Mouse (Mus musculus) hindbrain, embryonic 13.5 days (tissue): Measurements from ENCODE around the gene Ccdc136. TPM values are rescaled to one million over a fixed set of nuclear protein-coding genes. Genes with fewer than 3 reads are reported as not detected.
"Not testable (repeated sequence)": the region's sequence is repeated elsewhere in the genome, so short reads cannot be mapped to it uniquely, and the experiment has no call there.

Experiments
- ATAC-seq: fragments of 200-750 bp; cut with Nextera tagmentation; 2 replicates; pipeline ENCODE4 v1.8.0; 2017; ENCODE audit warnings: moderate TSS enrichment; ENCODE audit not compliant: low FRiP score
- H3K27ac ChIP-seq: fragments of 300-500 bp; sonication (generic); 2 replicates; pipeline ENCODE4 v1.5.1; 2015; ENCODE audit warnings: inconsistent platforms, mild to moderate bottlenecking, moderate library complexity
- H3K27me3 ChIP-seq: fragments of 300-500 bp; sonication (generic); 2 replicates; pipeline ENCODE4 v1.6.1; 2015; ENCODE audit warnings: mild to moderate bottlenecking, inconsistent platforms
- H3K36me3 ChIP-seq: fragments of 300-500 bp; sonication (generic); 2 replicates; pipeline ENCODE4 v1.6.1; 2015; ENCODE audit warnings: mild to moderate bottlenecking, inconsistent platforms
- H3K4me1 ChIP-seq: fragments of 300-500 bp; sonication (generic); replicated peaks from 2 replicates; pipeline ENCODE4 v1.6.1; 2015; ENCODE audit warnings: inconsistent platforms
- H3K4me2 ChIP-seq: fragments of 300-500 bp; sonication (generic); 2 replicates; pipeline ENCODE4 v1.6.1; 2015; ENCODE audit warnings: inconsistent platforms, mild to moderate bottlenecking, moderate library complexity
- H3K4me3 ChIP-seq: fragments of 300-500 bp; sonication (generic); 2 replicates; pipeline ENCODE4 v1.5.1; 2015; ENCODE audit warnings: mild to moderate bottlenecking, inconsistent platforms
- H3K9ac ChIP-seq: fragments of 300-500 bp; sonication (generic); 2 replicates; pipeline ENCODE4 v1.6.1; 2015; ENCODE audit warnings: mild to moderate bottlenecking, inconsistent platforms
- H3K9me3 ChIP-seq: fragments of 300-500 bp; sonication (generic); 2 replicates; pipeline ENCODE4 v1.6.1; 2016; ENCODE audit warnings: inconsistent platforms
- WGBS: fragments of 180-500 bp; shearing (Covaris S2); methylation state at CpG from one replicate; pipeline ENCODE4 v1.1.7; 2015; 5-methylcytosine and 5-hydroxymethylcytosine counted together
- polyA plus RNA-seq: library from polyadenylated mRNA; unstranded; fragments of >200 nt; fragmentation: Nextera tagmentation; extraction: Ambion mirVana; gene quantifications from 2 replicates; pipeline ENCODE4 v1.2.1, GENCODE M21; 2015

Gene Ccdc136
- polyA plus RNA-seq = 38.3 and 46.1 TPM in 2 replicates

DNA sequence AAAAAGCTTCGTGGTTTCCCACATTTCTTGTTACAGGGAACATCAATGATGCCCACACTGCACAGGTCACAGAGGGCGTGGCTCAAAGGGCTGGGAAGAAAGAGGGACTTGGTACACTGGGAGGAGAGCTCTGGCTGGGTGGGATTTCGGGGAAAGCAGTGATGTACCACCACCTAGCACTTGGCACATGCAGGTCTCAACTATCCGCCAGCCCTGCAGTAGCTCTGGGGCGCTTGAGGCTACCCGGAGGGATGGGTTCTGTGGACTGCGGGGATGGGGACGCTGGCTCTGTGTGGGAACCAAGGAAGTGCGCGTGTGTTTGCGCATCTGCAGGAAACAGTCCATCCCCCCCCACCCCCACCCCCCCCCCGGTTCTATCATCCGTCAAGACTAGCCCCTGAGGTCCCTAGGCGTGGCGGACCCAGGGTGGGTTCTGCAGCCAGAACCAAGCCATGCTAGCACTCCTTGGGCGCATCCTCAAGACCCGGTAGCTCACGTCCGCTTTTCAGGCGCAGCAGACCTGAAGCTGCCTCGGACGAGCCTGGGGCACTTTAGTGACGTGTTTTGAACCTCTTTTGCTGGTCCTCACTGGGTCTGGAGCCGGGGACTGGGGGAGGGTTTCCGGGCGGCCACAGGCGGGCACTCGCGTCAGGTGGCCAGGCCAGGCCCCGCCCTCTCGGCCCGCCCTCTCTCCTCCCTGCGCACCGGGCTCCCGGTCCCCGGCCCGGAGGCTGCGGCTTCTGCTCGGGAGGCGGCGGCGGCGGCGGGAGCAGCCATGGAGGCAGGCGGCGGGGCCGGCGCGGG lies at the start of gene Ccdc136:
Gene Ccdc136, plus strand, starts transcription at position 400 of the 804 bp plus-strand sequence.
- Histone ChIP-seq H3K4me3 (peak within 1 kb of the TSS; percentile 69), H3K4me1 (peaks cover 20% of the 10 kb centered on the region), H3K9me3 (no peaks in the 10 kb centered on the region), H3K36me3 (peaks cover 3% of the 10 kb centered on the region; the same call in 1 of the 2 replicates), H3K4me2 (peak within 1 kb of the TSS; percentile 84), H3K27ac (peak within 1 kb of the TSS; percentile 85), H3K9ac (peak within 1 kb of the TSS; percentile 87), H3K27me3 (peaks cover 31% of the 10 kb centered on the region)
- ATAC-seq = peak; percentile 94
- under 1% methylated on average over 44 of the region's 49 CpGs for WGBS

DNA sequence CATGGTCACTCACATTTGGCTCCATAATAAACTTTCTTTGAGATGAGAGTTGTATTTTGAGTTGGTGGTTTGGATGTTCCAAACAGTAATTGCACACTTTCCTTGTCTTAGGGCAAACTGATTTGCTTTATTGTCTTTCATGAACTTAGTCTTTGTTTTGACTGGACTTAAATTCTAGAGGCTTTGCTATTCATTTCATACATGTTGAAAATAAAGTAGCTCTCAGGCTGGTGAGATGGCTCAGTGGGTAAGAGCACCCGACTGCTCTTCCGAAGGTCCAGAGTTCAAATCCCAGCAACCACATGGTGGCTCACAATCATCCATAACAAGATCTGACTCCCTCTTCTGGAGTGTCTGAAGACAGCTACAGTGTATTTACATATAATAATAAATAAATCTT lies 49.6 kb upstream of the Ccdc136 start:
- ATAC-seq = not testable (repeated sequence)
- WGBS = 95% methylated on average over 2 of the region's 2 CpGs

DNA sequence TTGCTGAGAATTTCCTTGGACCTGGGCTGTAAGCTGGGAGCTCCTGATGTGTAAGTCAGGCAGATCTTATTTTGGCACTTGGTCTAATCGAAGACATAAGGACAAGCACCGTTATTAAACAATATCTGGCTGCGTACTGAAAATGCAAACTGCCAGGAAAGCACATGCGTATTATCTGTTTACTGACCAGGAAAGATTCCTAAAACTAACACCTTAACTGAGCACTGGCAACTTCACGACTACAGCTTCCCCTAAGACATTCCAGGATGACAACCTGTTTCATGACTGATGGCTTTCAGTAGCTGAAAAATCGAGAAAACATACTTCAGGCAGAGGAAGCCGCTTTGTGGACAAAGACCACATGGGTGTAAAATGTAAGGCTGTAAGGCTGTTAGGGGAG lies 48.9 kb upstream of the Ccdc136 start:
- peak overlapping the region; percentile 80 for H3K4me2 ChIP-seq
- H3K27ac ChIP-seq = peak overlapping the region; percentile 83
- ATAC-seq = no peak
- H3K9ac ChIP-seq = peak overlapping the region; percentile 76
- H3K4me1 ChIP-seq = peaks cover 19% of the 10 kb centered on the region
- no peaks in the 10 kb centered on the region for H3K36me3 ChIP-seq
- peak overlapping the region; percentile 89 for H3K4me3 ChIP-seq
- H3K27me3 ChIP-seq = peaks cover 5% of the 10 kb centered on the region
- H3K9me3 ChIP-seq = no peaks in the 10 kb centered on the region
- WGBS = 47% methylated on average over 7 of the region's 7 CpGs

More for the DNA sequence above, 49.6 kb upstream of the Ccdc136 start:
- not testable (repeated sequence) for H3K36me3 ChIP-seq, H3K4me2 ChIP-seq, H3K4me3 ChIP-seq, H3K27me3 ChIP-seq, H3K27ac ChIP-seq, H3K9ac ChIP-seq, H3K9me3 ChIP-seq
- peaks cover 19% of the 10 kb centered on the region for H3K4me1 ChIP-seq

DNA sequence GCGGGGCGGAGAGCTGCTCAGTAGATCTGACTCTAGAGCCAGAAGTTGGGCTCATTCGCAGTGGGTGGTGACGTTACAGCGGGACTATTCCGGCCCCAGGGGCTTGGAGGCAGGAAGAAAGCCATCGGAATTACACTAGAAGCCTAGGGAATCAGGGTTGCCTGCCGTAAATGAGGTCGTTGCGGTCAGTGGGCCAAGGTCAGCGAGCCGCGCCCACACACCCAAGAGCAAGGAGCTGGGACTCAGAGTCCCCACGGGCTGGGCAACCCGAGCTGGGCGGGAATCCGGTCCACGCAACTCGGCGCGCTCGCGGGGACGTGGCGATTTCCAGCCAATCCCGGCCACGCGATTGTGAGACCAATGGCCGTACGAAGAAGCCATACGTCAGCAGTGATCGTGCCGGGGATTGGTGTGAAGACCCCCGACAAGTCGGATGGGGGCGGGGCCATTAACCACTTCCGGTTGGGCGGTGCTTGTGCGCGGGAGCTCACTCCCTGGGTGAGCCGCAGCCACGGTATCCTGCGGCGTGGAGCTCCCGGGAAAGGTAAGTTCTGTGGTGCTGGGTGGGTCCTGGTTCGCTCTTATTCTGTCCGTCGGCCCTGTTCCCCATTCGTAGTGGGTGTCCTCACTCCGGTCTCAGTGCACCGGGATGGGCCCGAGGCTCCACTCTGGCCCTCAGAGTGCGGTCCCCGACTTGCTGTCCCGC lies 48.3 kb upstream of the Ccdc136 start, which contains the start of gene Calu:
Gene Calu, plus strand, starts transcription at position 405 of the 706 bp plus-strand sequence.
- peak; percentile 100 for ATAC-seq
- H3K9me3 ChIP-seq = no peaks in the 10 kb centered on the region
- H3K27me3 ChIP-seq = peaks cover 5% of the 10 kb centered on the region
- under 1% methylated on average over 55 of the region's 55 CpGs for WGBS
- H3K4me1 ChIP-seq = peaks cover 22% of the 10 kb centered on the region
- H3K9ac ChIP-seq = peak within 1 kb of the TSS; percentile 92
- H3K4me2 ChIP-seq = peak within 1 kb of the TSS; percentile 87
- H3K4me3 ChIP-seq = peak within 1 kb of the TSS; percentile 89
- H3K27ac ChIP-seq = peak within 1 kb of the TSS; percentile 83
- no peaks in the 10 kb centered on the region for H3K36me3 ChIP-seq

DNA sequence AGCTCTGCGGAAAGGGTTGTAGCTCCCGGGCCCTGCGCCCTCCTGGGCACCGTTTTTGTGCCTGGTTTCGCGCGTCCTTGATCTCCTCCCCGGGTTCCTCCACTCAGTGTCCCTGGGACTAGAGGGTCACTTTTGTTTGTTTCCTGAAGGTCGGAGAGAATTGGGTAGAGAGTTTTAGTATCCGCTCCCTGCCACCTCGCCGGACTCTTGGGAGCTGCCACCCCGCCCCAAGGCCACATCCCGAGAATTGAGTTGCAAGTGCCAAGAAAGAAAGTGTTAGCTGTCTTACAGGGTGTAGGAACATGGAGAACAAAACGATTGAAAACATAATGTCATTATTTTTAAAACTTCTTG lies 47.8 kb upstream of the Ccdc136 start:
- peaks cover 25% of the 10 kb centered on the region for H3K4me1 ChIP-seq
- ATAC-seq = no peak; the same call in 1 of the 2 replicates
- H3K27ac ChIP-seq = peak overlapping the region; percentile 83
- H3K4me3 ChIP-seq = peak overlapping the region; percentile 89
- under 1% methylated on average over 15 of the region's 15 CpGs for WGBS
- H3K9ac ChIP-seq = peak overlapping the region; percentile 92
- H3K9me3 ChIP-seq = no peaks in the 10 kb centered on the region
- H3K27me3 ChIP-seq = peaks cover under 1% of the 10 kb centered on the region; the same call in 1 of the 2 replicates
- H3K4me2 ChIP-seq = peak overlapping the region; percentile 87
- no peaks in the 10 kb centered on the region for H3K36me3 ChIP-seq

DNA sequence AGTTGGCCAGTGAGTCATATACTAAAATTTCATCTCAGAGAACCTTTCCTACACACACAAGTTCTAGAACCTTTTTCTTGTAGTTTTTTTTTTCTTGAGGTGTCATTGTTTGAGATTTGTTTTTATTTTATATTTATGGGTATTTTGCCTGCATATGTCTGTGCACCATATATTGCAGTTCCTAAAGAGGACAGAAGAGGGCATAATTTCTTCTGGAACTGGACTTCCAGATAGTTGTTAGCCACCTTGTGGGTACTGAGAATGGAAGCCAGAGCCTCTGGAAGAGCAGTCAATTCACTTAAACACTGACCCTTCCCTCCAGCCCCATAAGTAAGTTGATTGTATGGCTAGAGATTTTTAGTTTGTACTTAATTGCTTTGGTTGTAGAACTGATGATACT lies 44.5 kb upstream of the Ccdc136 start:
- no peak for ATAC-seq
- Histone ChIP-seq H3K27ac (no peak overlapping the region), H3K36me3 (peaks cover 3% of the 10 kb centered on the region), H3K4me1 (peaks cover 25% of the 10 kb centered on the region), H3K27me3 (no peaks in the 10 kb centered on the region), H3K9me3 (no peaks in the 10 kb centered on the region), H3K9ac (no peak overlapping the region), H3K4me2 (no peak overlapping the region), H3K4me3 (no peak overlapping the region)

DNA sequence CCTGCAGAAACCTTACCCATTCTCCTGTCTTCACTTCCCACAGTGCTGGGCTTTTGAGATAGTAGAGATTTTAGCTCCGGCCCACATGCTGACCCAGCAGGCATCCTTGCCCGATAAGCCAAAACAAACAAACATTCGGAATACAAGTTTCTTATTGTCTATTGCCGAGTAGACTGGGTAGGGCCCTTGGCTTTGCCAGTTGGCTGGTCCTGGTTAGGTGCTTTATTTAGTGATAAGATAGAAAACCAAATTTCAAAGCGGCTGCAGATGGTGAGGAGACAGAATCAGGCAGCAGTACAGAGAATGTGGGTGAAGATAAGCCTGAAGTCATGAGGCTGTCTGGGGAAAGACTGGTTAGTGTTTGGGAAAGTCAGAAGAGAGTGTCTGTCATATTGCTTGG lies 43.3 kb upstream of the Ccdc136 start:
- Histone ChIP-seq H3K9me3 (no peaks in the 10 kb centered on the region), H3K4me1 (peaks cover 20% of the 10 kb centered on the region), H3K27ac (no peak overlapping the region), H3K4me2 (no peak overlapping the region), H3K36me3 (peaks cover 13% of the 10 kb centered on the region), H3K4me3 (no peak overlapping the region), H3K27me3 (no peaks in the 10 kb centered on the region), H3K9ac (no peak overlapping the region)
- WGBS = 55% methylated on average over 5 of the region's 5 CpGs
- no peak for ATAC-seq

DNA sequence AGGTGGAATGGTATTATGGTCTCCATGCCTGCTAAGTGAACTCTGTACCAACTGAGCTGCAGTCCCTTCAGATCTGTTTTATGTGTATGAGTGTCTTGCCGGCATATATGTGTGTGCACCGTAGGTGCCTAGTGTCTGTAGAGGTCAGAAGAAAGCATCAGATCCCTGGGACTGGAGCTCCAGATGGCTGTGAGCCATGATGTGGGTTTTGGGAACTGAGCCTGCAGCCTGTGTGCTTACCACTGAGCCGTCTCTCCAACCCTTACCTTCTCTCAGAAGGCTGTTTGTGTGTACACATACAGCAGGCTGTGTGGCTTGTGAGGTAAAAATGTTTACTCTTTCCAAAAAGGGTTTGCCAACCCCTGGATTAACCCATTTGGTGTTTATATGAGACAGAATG lies 36.7 kb upstream of the Ccdc136 start:
- no peak overlapping the region for H3K27ac ChIP-seq
- H3K9ac ChIP-seq = no peak overlapping the region
- H3K4me3 ChIP-seq = no peak overlapping the region
- ATAC-seq = no peak
- H3K27me3 ChIP-seq = no peaks in the 10 kb centered on the region
- peaks cover 27% of the 10 kb centered on the region for H3K36me3 ChIP-seq
- peaks cover 5% of the 10 kb centered on the region; the same call in 1 of the 2 replicates for H3K4me1 ChIP-seq
- WGBS = 97% methylated on average over 3 of the region's 3 CpGs
- H3K4me2 ChIP-seq = no peak overlapping the region
- no peaks in the 10 kb centered on the region for H3K9me3 ChIP-seq

DNA sequence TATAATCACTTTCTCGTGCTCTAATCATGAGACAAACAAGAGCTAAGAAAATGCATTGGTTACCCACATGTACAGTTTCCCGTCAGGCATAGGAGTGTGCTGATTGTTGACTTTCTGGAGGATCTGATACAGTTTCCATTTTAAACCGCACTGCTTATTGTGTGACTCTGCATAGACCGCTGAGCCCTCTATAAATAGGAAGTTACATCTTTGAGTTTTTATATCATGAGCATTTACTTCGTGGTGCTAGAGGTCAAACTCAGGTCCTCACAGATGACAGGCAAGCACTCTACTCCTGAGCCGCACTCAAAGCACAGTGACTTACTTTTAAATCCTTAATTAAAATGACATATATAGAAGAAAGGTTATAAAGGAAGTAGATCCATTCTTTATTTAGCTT lies 35.9 kb upstream of the Ccdc136 start:
- H3K27me3 ChIP-seq = no peaks in the 10 kb centered on the region
- H3K9me3 ChIP-seq = no peaks in the 10 kb centered on the region
- H3K4me1 ChIP-seq = peaks cover 5% of the 10 kb centered on the region; the same call in 1 of the 2 replicates
- 92% methylated on average over 6 of the region's 6 CpGs for WGBS
- no peak for ATAC-seq
- H3K9ac ChIP-seq = no peak overlapping the region
- H3K4me2 ChIP-seq = no peak overlapping the region
- H3K36me3 ChIP-seq = peaks cover 27% of the 10 kb centered on the region
- no peak overlapping the region for H3K27ac ChIP-seq
- no peak overlapping the region for H3K4me3 ChIP-seq

DNA sequence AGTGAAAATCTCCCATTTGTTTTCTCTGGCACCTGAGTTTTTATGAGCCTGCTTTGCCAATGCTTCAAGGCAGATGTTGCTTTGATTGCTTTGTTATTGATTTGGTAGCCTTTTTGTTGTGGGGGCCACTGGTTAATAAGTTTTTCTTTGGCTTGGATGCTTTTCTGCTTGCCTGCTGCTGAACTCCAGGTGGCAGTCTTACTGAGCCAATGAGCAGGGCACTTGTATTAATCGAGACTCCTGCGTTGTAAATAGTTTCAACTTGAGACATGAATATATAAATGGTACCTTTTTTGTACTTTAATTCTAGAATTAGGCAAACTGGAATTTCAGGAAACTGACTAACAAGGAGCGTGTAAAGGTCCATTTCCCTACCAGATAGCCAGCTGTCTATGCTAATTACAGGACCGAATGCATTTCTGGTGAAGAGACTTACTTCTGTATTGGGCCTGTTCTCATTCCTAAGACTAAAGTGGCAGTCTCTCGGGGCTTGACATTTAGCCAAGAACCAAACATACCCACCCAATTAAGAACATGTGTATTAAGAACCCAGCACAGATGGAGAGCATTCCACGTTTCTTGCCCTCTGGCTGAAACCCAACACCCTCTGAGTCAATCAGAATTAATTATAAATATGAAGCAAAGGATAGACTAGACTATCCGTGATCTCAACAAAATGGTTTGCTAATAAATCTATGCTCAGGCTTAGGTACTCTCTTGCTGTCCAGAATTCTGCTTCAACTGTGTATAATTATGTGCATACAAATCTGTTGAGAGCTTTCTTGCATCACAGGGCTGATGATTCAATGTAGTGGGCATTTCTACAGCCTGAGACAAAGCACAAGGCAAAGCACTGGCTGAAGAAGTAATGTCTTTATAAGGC lies 33.6 kb upstream of the Ccdc136 start:
- ATAC-seq = no peak
- Histone ChIP-seq H3K4me2 (no peak overlapping the region), H3K27ac (peak overlapping the region; percentile 30; the same call in 1 of the 2 replicates), H3K9ac (no peak overlapping the region), H3K4me1 (peaks cover 5% of the 10 kb centered on the region; the same call in 1 of the 2 replicates), H3K36me3 (peaks cover 35% of the 10 kb centered on the region), H3K4me3 (no peak overlapping the region), H3K27me3 (no peaks in the 10 kb centered on the region), H3K9me3 (no peaks in the 10 kb centered on the region)
- WGBS = 62% methylated on average over 7 of the region's 7 CpGs

DNA sequence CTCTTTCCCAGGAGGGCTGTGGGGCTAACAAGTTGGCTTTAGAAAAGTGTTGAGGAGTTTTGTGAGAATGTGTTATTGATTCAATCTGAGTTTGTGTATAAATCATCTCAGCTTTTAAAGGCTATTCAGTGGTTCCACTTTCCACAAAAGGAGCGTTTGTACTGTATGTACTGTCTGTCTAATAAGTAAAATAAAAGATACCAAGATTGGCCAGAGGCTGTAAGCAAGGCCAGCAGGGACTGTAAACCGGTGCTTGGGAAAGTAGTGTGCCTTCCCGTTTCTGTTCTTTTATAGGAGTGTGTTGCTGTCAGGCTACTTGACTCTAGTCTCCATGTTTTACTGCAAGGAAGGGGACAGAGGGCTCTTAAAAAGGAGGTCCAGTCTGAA lies 33.0 kb upstream of the Ccdc136 start:
- Histone ChIP-seq H3K27me3 (no peaks in the 10 kb centered on the region), H3K4me3 (no peak overlapping the region), H3K36me3 (peaks cover 33% of the 10 kb centered on the region), H3K4me2 (no peak overlapping the region), H3K27ac (peak overlapping the region; percentile 30; the same call in 1 of the 2 replicates), H3K4me1 (peaks cover 5% of the 10 kb centered on the region; the same call in 1 of the 2 replicates), H3K9ac (no peak overlapping the region), H3K9me3 (no peaks in the 10 kb centered on the region)
- no peak for ATAC-seq
- WGBS = 87% methylated on average over 3 of the region's 3 CpGs

DNA sequence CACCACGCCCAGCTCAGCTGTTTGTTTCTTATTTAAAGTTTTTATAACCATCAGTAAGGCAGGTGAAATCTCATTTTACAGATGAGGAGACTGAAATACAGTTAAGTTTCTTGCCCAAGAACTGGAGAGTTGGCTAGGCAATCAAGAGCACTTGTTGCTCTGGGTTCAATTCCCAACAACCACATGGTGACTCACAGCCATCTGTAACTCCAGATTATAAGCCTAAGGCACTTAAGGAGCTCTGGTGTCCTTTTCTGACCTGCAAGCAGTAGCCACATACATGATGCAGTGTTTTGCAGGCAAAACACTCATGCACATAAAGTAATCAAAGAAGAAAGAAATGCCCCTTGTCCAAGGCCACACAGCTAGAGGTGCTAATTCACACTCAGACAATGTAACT lies 30.8 kb upstream of the Ccdc136 start:
- no peak overlapping the region for H3K9ac ChIP-seq
- no peak overlapping the region for H3K4me2 ChIP-seq
- no peaks in the 10 kb centered on the region for H3K27me3 ChIP-seq
- H3K4me1 ChIP-seq = peaks cover 5% of the 10 kb centered on the region; the same call in 1 of the 2 replicates
- no peak overlapping the region for H3K4me3 ChIP-seq
- ATAC-seq = no peak
- WGBS = 96% methylated on average over 1 of the region's 1 CpGs
- no peak overlapping the region for H3K27ac ChIP-seq
- H3K9me3 ChIP-seq = no peaks in the 10 kb centered on the region
- peaks cover 30% of the 10 kb centered on the region for H3K36me3 ChIP-seq
